8 mouse cellular contexts compared by ENCODE assay signal in the genomic region with DNA sequence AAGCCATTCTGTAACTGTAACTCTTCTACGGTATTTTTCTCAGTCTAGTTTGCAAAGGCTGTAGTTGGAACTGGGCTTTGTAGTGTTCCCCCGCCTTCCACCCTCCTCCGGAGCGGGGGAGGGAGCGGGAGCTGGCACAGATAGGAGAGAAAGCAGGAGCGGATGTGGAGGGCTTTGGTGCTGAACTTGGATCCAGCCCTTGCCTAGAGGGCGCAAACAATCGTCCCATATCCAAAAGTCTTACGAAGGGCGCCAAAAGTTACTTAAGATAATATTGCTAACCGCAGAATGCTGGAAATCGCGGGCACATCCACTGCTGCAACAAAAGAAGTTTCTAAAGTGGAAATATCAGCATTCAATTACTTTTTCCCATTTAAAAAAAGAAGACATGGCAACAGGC. TPM values are rescaled to one million over a fixed set of nuclear protein-coding genes. Genes with fewer than 3 reads are reported as not detected.
DNase-seq lines count a peak whose midpoint lies in the region; ATAC-seq and TF ChIP-seq lines count a peak whose summit lies in the region.

No protein-coding gene starts in this region.

- no peaks in the 10 kb centered on the region for H3K9me3 ChIP-seq in embryonic facial prominence, embryonic 13.5 days
- H3K9me3 ChIP-seq in heart, embryonic 12.5 days (replicated peaks): no peaks in the 10 kb centered on the region
- H3K9me3 ChIP-seq in kidney, embryonic 15.5 days (replicated peaks): no peaks in the 10 kb centered on the region

- no peak overlapping the region for H3K27ac ChIP-seq in spleen, adult 2 months (ENCODE audit: insufficient read depth, low read length)
- H3K27ac ChIP-seq in embryonic facial prominence, embryonic 13.5 days: peak overlapping the region; percentile 96
- H3K27ac ChIP-seq in heart, embryonic 12.5 days (ENCODE audit: poor library complexity, severe bottlenecking): peak overlapping the region; percentile 92
- peak overlapping the region; percentile 85 for H3K27ac ChIP-seq in kidney, embryonic 15.5 days
- 0 out of 2 replicates have a peak overlapping the region, but pooled peaks have one; percentile 0 for H3K27ac ChIP-seq in olfactory bulb, adult 2 months (ENCODE audit: insufficient read depth, low read depth, low read length)

- TF ChIP-seq CTCF in spleen, adult 2 months (IDR thresholded peaks at IDR 0.05; ENCODE audit: extremely low read depth, insufficient read depth, insufficient read length, insufficient replicate concordance): no peak
- no peak for TF ChIP-seq CTCF in lung, adult 2 months (IDR thresholded peaks at IDR 0.05; ENCODE audit: insufficient read depth, low read length)
- no peak for TF ChIP-seq CTCF in olfactory bulb, adult 2 months (IDR thresholded peaks at IDR 0.05; ENCODE audit: insufficient read depth, low read depth, low read length)

- 4% methylated on average over 13 of the region's 13 CpGs for WGBS in spleen, adult 2 months
- WGBS in embryonic facial prominence, embryonic 13.5 days: 1% methylated on average over 13 of the region's 13 CpGs
- WGBS in heart, embryonic 12.5 days: under 1% methylated on average over 13 of the region's 13 CpGs
- 0% methylated on average over 13 of the region's 13 CpGs for WGBS in kidney, embryonic 15.5 days
- 2% methylated on average over 13 of the region's 13 CpGs for WGBS in lung, adult 2 months
- under 1% methylated on average over 13 of the region's 13 CpGs for WGBS in olfactory bulb, adult 2 months

- peaks cover 2% of the 10 kb centered on the region for H3K4me1 ChIP-seq in spleen, adult 2 months (ENCODE audit: control insufficient read depth, insufficient read depth, insufficient read length)
- peaks cover 29% of the 10 kb centered on the region for H3K4me1 ChIP-seq in embryonic facial prominence, embryonic 13.5 days
- H3K4me1 ChIP-seq in heart, embryonic 12.5 days (replicated peaks): peaks cover 15% of the 10 kb centered on the region
- peaks cover 47% of the 10 kb centered on the region for H3K4me1 ChIP-seq in kidney, embryonic 15.5 days
- H3K4me1 ChIP-seq in lung, adult 2 months (ENCODE audit: control insufficient read depth, insufficient read depth, low read length): no peaks in the 10 kb centered on the region; the same call in none of the 2 replicates
- peaks cover 7% of the 10 kb centered on the region; the same call in 1 of the 2 replicates for H3K4me1 ChIP-seq in olfactory bulb, adult 2 months (ENCODE audit: control insufficient read depth, insufficient read depth, low read length)

- H3K9ac ChIP-seq in embryonic facial prominence, embryonic 13.5 days: peak overlapping the region; percentile 99
- H3K9ac ChIP-seq in heart, embryonic 12.5 days: peak overlapping the region; percentile 57
- no peak overlapping the region for H3K9ac ChIP-seq in kidney, embryonic 15.5 days

- DNase-seq in spleen, adult 2 months (ENCODE audit: low read depth in 1 of 2, low spot score in 2 of 2): no peak
- no peak for DNase-seq in spleen, adult 12 weeks (ENCODE audit: low spot score)
- DNase-seq in lung, adult 2 months: peak; percentile 71
- DNase-seq in urinary bladder, postnatal 4 days (ENCODE audit: low spot score in 2 of 2): peak; percentile 77 to 78

- H3K4me2 ChIP-seq in embryonic facial prominence, embryonic 13.5 days: peak overlapping the region; percentile 79
- H3K4me2 ChIP-seq in heart, embryonic 12.5 days: peak overlapping the region; percentile 85
- peak overlapping the region; percentile 88 for H3K4me2 ChIP-seq in kidney, embryonic 15.5 days

- no peaks in the 10 kb centered on the region for H3K36me3 ChIP-seq in spleen, adult 2 months (ENCODE audit: control insufficient read depth, insufficient read depth, low read length)
- no peaks in the 10 kb centered on the region for H3K36me3 ChIP-seq in embryonic facial prominence, embryonic 13.5 days
- no peaks in the 10 kb centered on the region for H3K36me3 ChIP-seq in heart, embryonic 12.5 days
- H3K36me3 ChIP-seq in kidney, embryonic 15.5 days: no peaks in the 10 kb centered on the region

- TF ChIP-seq POLR2A in spleen, adult 2 months (IDR thresholded peaks at IDR 0.05; ENCODE audit: low read depth, low read length): no peak
- no peak for TF ChIP-seq POLR2A in lung, adult 2 months (IDR thresholded peaks at IDR 0.05; ENCODE audit: borderline replicate concordance, extremely low read depth, low read depth, low read length)
- TF ChIP-seq POLR2A in olfactory bulb, adult 2 months (IDR thresholded peaks at IDR 0.05; ENCODE audit: insufficient read depth, low read depth, low read length): no peak

- H3K4me3 ChIP-seq in spleen, adult 2 months (ENCODE audit: extremely low read depth, insufficient read depth, insufficient read length): peak overlapping the region; percentile 17
- peak overlapping the region; percentile 82 for H3K4me3 ChIP-seq in embryonic facial prominence, embryonic 13.5 days
- peak overlapping the region; percentile 44 for H3K4me3 ChIP-seq in heart, embryonic 12.5 days
- H3K4me3 ChIP-seq in kidney, embryonic 15.5 days (replicated peaks): peak overlapping the region; percentile 78
- H3K4me3 ChIP-seq in lung, adult 2 months (replicated peaks; ENCODE audit: extremely low read depth, low read depth, low read length): peak overlapping the region; percentile 31
- no peak overlapping the region for H3K4me3 ChIP-seq in olfactory bulb, adult 2 months (ENCODE audit: insufficient read depth, low read depth, low read length)

- peaks cover 28% of the 10 kb centered on the region for H3K27me3 ChIP-seq in spleen, adult 2 months (ENCODE audit: control insufficient read depth, insufficient read depth, low read length)
- H3K27me3 ChIP-seq in embryonic facial prominence, embryonic 13.5 days: no peaks in the 10 kb centered on the region
- no peaks in the 10 kb centered on the region for H3K27me3 ChIP-seq in heart, embryonic 12.5 days (replicated peaks)
- H3K27me3 ChIP-seq in kidney, embryonic 15.5 days: peaks cover 54% of the 10 kb centered on the region

- ATAC-seq in embryonic facial prominence, embryonic 13.5 days (ENCODE audit: insufficient number of reproducible peaks, insufficient read depth, low FRiP score, low TSS enrichment, low read depth): peak; percentile 61
- peak; percentile 48; the same call in 1 of the 2 replicates for ATAC-seq in heart, embryonic 12.5 days (ENCODE audit: insufficient number of reproducible peaks, low FRiP score)
- ATAC-seq in kidney, embryonic 15.5 days (replicated peaks; ENCODE audit: low FRiP score): no peak

RNA-seq across cellular contexts. Expression of a gene that starts 2.5 kb away (rescaled TPM):
- 10.3 and 13.2 TPM in 2 replicates for polyA plus RNA-seq in spleen, adult 2 months (2012; rRNA removed)
- 59.9 and 71.0 TPM in 2 replicates for polyA plus RNA-seq in embryonic facial prominence, embryonic 13.5 days (2015; fragmentation: Nextera tagmentation; extraction: Ambion mirVana)
- polyA plus RNA-seq in heart, embryonic 12.5 days (2016; fragmentation: Nextera tagmentation; extraction: Ambion mirVana): 37.5 and 42.0 TPM in 2 replicates
- polyA plus RNA-seq in kidney, embryonic 15.5 days (2015; fragmentation: Nextera tagmentation; extraction: Ambion mirVana): 26.8 and 29.3 TPM in 2 replicates
- polyA plus RNA-seq in lung, adult 2 months (2012; rRNA removed): 52.7 and 57.7 TPM in 2 replicates
- not detected in 2 replicates for polyA plus RNA-seq in olfactory bulb, adult 2 months (2012; ENCODE audit: insufficient read depth, insufficient read length, low replicate concordance, missing spikeins)

RNA-seq across cellular contexts. Expression of a gene that starts 2.8 kb away (rescaled TPM):
- not detected in 2 replicates for polyA plus RNA-seq in spleen, adult 2 months (2012; rRNA removed)
- polyA plus RNA-seq in embryonic facial prominence, embryonic 13.5 days (2015; fragmentation: Nextera tagmentation; extraction: Ambion mirVana): 5.0 and 7.5 TPM in 2 replicates
- 0.50 and 0.74 TPM in 2 replicates for polyA plus RNA-seq in heart, embryonic 12.5 days (2016; fragmentation: Nextera tagmentation; extraction: Ambion mirVana)
- 0.51 and 0.59 TPM in 2 replicates for polyA plus RNA-seq in kidney, embryonic 15.5 days (2015; fragmentation: Nextera tagmentation; extraction: Ambion mirVana)
- 0.17 TPM in 1 of 2 replicates, not detected in the other for polyA plus RNA-seq in lung, adult 2 months (2012; rRNA removed)
- not detected in 2 replicates for polyA plus RNA-seq in olfactory bulb, adult 2 months (2012; ENCODE audit: insufficient read depth, insufficient read length, low replicate concordance, missing spikeins)

Comparison
In these comparisons a context has a peak if more than half of its experiments do, and no peak if none do; other contexts are left out.
1. DNase-seq: peak in lung, adult 2 months (single experiment) and urinary bladder, postnatal 4 days (2 of 2); none in spleen, adult 2 months (0 of 2) and spleen, adult 12 weeks (single experiment).
2. Peak in every context shown above with its lines, with median percentiles within 50 percentile points of each other: H3K4me2 ChIP-seq.